Mouse (Mus musculus) liver, embryonic 14.5 days (tissue): ENCODE measurements at regions not wholly inside any gene's neighbourhood (a gene's known extent, or its start where the extent isn't known, plus 50 kb on each side); places are given as distances from the start of the nearest gene placed in this dataset.

Source experiments
- CTCF ChIP-seq: IDR thresholded peaks from 2 replicates; pipeline ENCODE4 v1.5.1; 2016; ENCODE audit warnings: antibody characterized with exemption, low read depth, control low read depth
- EP300 ChIP-seq: IDR thresholded peaks from 2 replicates; pipeline ENCODE4 v1.6.1; 2016; ENCODE audit warnings: antibody characterized with exemption, low read depth

GRCm38 (mm10) chrX:11170416-11170815, 128.6 kb upstream of the H2al1a start:
- TF ChIP-seq CTCF = no peak
- no peak for TF ChIP-seq EP300
